Mouse (Mus musculus): ENCODE results near the gene Bnc2.

DNA sequence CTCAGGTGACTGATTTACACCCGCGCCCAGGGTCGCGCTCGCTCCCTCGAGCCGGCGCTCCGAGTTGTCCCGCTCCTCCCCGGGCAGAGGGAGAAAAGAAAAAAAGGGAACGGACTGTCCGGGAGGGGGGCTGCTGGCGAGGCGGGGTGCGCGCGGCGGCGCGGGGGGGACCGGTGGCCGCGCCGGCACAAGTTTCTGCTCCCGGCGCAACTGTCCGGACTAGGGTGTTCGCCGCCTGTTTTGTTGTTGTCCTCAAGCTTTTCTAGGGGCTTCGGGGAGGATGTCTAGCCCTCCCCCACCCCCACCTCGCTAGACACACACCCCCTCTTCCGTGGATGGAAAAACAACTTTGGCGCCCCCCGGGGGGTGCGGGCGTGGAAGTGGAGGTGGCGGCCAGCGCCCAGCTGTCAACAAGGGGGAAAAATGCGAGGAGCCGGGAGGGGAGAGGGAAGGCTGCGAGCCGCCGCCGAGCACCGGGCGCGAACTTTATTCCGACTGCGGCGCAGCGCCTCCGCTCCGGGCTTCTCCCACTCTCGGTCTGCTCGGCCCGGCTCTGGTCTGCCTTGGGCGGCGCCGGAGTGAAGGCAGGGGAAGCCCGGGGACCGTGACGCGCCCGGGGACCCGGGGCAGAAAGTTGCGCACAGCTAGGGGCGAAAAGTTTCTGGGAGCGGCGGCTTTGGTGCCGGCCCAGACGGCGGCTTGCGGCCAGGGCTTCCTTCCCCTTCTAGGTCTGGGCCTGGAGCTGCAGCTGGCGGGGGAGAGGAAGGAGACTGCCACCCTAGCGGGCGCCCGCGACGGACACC lies at the start of gene Bnc2:
- no peak for TF ChIP-seq CTCF (IDR thresholded peaks at IDR 0.05; ENCODE audit: control insufficient read depth, insufficient read depth, low read length)
- no peak for TF ChIP-seq POLR2A (IDR thresholded peaks at IDR 0.05; ENCODE audit: borderline replicate concordance, control insufficient read depth, low read depth, low read length)
